ENCODE assay signal across 24 mouse cellular contexts in the genomic region with DNA sequence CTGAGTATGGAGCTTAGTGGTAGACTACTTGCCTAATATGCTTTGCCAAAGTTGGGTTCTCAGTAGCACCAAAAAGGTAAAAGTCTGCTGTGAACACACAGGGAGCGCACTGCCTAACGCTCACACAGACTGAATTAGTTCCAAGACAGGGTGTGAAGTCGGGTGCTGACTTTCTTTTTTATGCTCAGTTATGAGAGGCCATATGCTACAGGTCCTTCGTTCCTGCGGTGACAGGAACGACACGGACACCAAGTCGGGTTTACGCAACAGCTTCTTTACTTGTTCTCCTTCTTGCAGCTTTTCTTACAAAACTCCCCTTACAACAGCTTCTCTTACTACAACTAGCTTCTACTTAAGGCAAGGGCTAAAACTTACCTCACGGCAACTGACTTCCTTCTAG. TPM values are rescaled to one million over a fixed set of nuclear protein-coding genes. Genes with fewer than 3 reads are reported as not detected.
"Had no signal": no experiment of that assay in that cellular context is flagged by ENCODE, and none has a peak within 500 bp of the region (broad histone marks: within the 10 kb centered on the region; RNA-seq: fewer than 3 reads in every experiment).

No protein-coding gene starts in this region.

- ATAC-seq: hindbrain, embryonic 16.5 days; inflammation-experienced regulatory T-cells, adult 6 months; intestine, postnatal 0 days had no signal

- H3K9me3 ChIP-seq: neural tube, embryonic 15.5 days; stomach, embryonic 15.5 days had no signal

- H3K4me1 ChIP-seq: limb, embryonic 12.5 days; neural tube, embryonic 15.5 days; stomach, embryonic 15.5 days had no signal

- H3K4me2 ChIP-seq: limb, embryonic 12.5 days; lung, embryonic 14.5 days; neural tube, embryonic 15.5 days; stomach, embryonic 15.5 days had no signal

- H3K27me3 ChIP-seq: limb, embryonic 12.5 days; neural tube, embryonic 15.5 days; stomach, embryonic 15.5 days had no signal

- H3K27ac ChIP-seq: kidney, postnatal 0 days; limb, embryonic 12.5 days; macrophage; neural tube, embryonic 15.5 days; stomach, embryonic 15.5 days had no signal

- H3K9ac ChIP-seq: limb, embryonic 12.5 days; lung, embryonic 14.5 days; neural tube, embryonic 15.5 days; stomach, embryonic 15.5 days had no signal

- H3K4me3 ChIP-seq: limb, embryonic 12.5 days; myocyte; neural tube, embryonic 15.5 days; stomach, embryonic 15.5 days had no signal

- DNase-seq: kidney, adult 9 months; kidney, postnatal 36 days; lung, embryonic 14.5 days; midbrain, embryonic 14.5 days; right cerebral cortex, postnatal 4 days; spleen, adult 18-20 months; thymus, adult 2 months; thymus, postnatal 25 days had no signal

RNA-seq across cellular contexts. Expression of a gene that starts 10.9 kb away (rescaled TPM):
- total RNA-seq: layer of hippocampus, adult 18-20 months; layer of hippocampus, postnatal 10 days; left cerebral cortex, postnatal 36 days; liver, adult 2 months had no signal
- polyA plus RNA-seq: hindbrain, embryonic 16.5 days; inflammation-experienced regulatory T-cells, adult 6 months; intestine, postnatal 0 days; kidney, postnatal 0 days; limb, embryonic 12.5 days; liver, adult 2 months; lung, embryonic 14.5 days; macrophage; midbrain, embryonic 14.5 days; myocyte; neural tube, embryonic 11.5 days; neural tube, embryonic 15.5 days; stomach, embryonic 15.5 days; testis, adult 2 months; thymus, adult 2 months; urinary bladder, adult 2 months had no signal
